Mouse (Mus musculus) megakaryocyte, embryonic 14.5 days (primary cell): Measurements from ENCODE around the gene Mtfr1l.

Source experiments
- FLI1 ChIP-seq: IDR thresholded peaks from 2 replicates; pipeline ENCODE4 v1.6.1; 2012; ENCODE audit warnings: low read length, inconsistent platforms, mixed read lengths
- GATA1 ChIP-seq: IDR thresholded peaks from 3 replicates; pipeline ENCODE4 v1.6.1; 2012; ENCODE audit warnings: mixed read lengths, low read length, inconsistent platforms, borderline replicate concordance

DNA sequence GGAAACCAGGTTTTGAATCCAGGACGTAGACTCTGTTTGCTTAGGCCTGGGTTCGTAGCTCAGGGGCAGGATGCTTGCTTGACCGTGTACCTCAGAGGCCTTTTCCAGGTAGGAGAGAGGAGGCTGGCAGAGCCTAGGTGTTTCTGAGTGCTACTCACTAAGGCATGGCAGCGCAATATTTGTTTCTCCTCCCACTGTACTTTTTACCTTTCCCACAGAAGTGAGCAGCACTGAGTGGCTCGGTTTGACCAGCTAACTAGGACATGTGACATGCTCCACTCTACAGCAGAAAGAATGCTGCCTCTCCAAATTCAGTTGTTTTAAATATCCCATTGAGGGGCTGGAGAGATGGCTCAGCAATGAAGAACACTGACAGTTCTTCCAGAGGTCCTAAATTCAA, 47.0 kb downstream of the Mtfr1l start:
- TF ChIP-seq GATA1 (no peak), FLI1 (no peak)
